Mouse (Mus musculus): ENCODE measurements around the gene Rnase4. TPM values are rescaled to one million over a fixed set of nuclear protein-coding genes. Genes with fewer than 3 reads are reported as not detected.

Rnase4 gene
- polyA plus RNA-seq, 1 experiment, result 0.03 TPM

DNA sequence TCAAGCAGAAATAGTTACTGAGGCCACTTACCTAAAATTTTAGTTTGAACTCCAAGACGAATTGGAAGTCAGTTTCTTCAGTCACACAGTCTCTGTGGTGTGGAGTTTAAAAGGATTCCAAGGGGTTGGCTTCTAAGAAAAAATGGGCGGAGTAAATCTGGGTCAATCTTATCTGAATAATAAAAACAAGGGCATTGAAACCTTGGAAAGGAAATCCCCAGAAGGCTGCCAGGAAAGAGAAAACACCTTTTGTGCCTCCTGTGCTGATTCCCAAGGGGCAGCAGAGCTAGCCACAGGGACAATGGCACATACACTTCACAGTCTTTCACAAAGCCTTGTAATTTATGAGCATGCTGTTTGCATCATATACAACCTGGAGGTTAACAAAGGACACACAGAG is 55.8 kb downstream of the Rnase4 start, which contains the start of gene Rnase1:
Rnase1 (minus strand) TSS at position 101 of the 400 bp plus-strand sequence.
- Histone ChIP-seq H3K9me3 (ENCODE audit: control insufficient read depth, low read length) (no peaks in the 10 kb centered on the region), H3K27me3 (ENCODE audit: control insufficient read depth) (no peaks in the 10 kb centered on the region), H3K4me3 (replicated peaks) (no peak within 1 kb of the TSS), H3K4me1 (ENCODE audit: control insufficient read depth) (peaks cover 93% of the 10 kb centered on the region), H3K36me3 (ENCODE audit: control insufficient read depth) (peaks cover 4% of the 10 kb centered on the region; the same call in 1 of the 2 replicates)
- TF ChIP-seq TAL1 (IDR thresholded peaks at IDR 0.05; ENCODE audit: low read length) (no peak), GATA1 (IDR thresholded peaks at IDR 0.05; ENCODE audit: low read length) (no peak)

- H3K27me3 ChIP-seq (ENCODE audit: control insufficient read depth), result no peaks in the 10 kb centered on the region
- H3K4me3 ChIP-seq (replicated peaks), result no peak overlapping the region
- peaks cover 4% of the 10 kb centered on the region; the same call in 1 of the 2 replicates for H3K36me3 ChIP-seq (ENCODE audit: control insufficient read depth)
- no peak for TF ChIP-seq TAL1 (IDR thresholded peaks at IDR 0.05; ENCODE audit: low read length)
- H3K4me1 ChIP-seq (ENCODE audit: control insufficient read depth), result peaks cover 91% of the 10 kb centered on the region
- H3K9me3 ChIP-seq (ENCODE audit: control insufficient read depth, low read length), result no peaks in the 10 kb centered on the region
Observed at GRCm38 (mm10) chr14:51148006-51148405, 57.1 kb downstream of the Rnase4 start.

DNA sequence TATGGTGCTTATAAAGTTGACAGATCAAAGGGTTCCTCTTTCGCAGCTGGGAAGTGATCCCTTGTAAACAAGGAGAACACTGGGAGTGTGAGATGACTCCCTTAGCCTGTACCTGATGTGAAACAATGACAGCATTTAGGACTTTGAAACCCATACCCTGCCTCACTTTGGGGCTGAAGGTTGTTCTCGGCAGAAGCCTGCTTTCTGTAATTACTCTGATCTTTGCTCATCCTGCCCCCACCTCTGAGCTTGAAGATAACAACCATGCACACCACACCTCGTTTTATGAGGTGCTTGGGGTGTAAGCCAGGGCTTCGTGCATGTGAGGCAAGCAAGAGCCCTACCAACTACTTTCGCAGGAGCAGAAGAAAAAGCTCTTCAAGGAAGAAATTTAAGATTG is 58.3 kb downstream of the Rnase4 start:
- TF ChIP-seq GATA1 (IDR thresholded peaks at IDR 0.05; ENCODE audit: low read length) (peak; percentile 59), TAL1 (IDR thresholded peaks at IDR 0.05; ENCODE audit: low read length) (no peak)
- H3K4me1 ChIP-seq (ENCODE audit: control insufficient read depth), result peaks cover 85% of the 10 kb centered on the region
- no peaks in the 10 kb centered on the region for H3K9me3 ChIP-seq (ENCODE audit: control insufficient read depth, low read length)
- peaks cover 4% of the 10 kb centered on the region; the same call in 1 of the 2 replicates for H3K36me3 ChIP-seq (ENCODE audit: control insufficient read depth)
- H3K27me3 ChIP-seq (ENCODE audit: control insufficient read depth), result no peaks in the 10 kb centered on the region
- peak overlapping the region; percentile 9 for H3K4me3 ChIP-seq (replicated peaks)

GRCm38 (mm10) chr14:51150206-51150831 is 59.4 kb downstream of the Rnase4 start:
- H3K9me3 ChIP-seq (ENCODE audit: control insufficient read depth, low read length), result no peaks in the 10 kb centered on the region
- peaks cover 74% of the 10 kb centered on the region for H3K4me1 ChIP-seq (ENCODE audit: control insufficient read depth)
- H3K4me3 ChIP-seq (replicated peaks), result peak overlapping the region; percentile 32
- TF ChIP-seq GATA1 (IDR thresholded peaks at IDR 0.05; ENCODE audit: low read length) (peak; percentile 76), TAL1 (IDR thresholded peaks at IDR 0.05; ENCODE audit: low read length) (peak; percentile 58)
- H3K27me3 ChIP-seq (ENCODE audit: control insufficient read depth), result no peaks in the 10 kb centered on the region
- peaks cover 3% of the 10 kb centered on the region; the same call in 1 of the 2 replicates for H3K36me3 ChIP-seq (ENCODE audit: control insufficient read depth)

DNA sequence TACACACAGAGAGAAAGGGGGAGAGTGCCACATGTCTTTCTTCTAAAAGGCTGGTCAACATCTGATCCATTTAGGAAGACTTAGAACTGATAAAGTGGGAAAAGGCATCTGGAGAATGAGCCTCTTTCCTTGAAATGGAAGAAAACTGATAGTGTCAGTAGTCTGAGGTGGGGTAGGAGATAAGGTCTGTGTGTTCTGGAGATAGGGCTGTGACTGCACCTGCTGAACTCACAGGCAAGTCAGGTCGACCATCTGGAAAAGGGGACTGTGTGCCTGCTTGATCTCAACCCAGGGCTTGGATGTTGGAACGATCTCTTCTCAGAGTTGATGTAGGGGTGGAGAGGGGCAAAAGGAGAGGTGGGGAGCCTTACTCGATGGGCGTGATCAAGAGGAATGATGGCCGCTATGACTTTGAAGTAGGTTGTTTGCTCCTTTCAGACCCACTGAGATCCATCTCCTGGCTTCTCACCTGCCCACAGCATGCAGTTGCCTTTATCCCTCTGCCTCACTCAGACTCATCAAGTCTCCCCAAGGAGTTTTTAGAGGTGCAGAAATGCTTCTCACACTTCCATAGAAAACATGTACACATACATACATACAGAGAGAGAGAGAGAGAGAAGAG is 61.5 kb downstream of the Rnase4 start:
- peaks cover 61% of the 10 kb centered on the region for H3K4me1 ChIP-seq (ENCODE audit: control insufficient read depth)

More for the DNA sequence above, 61.5 kb downstream of the Rnase4 start:
- no peaks in the 10 kb centered on the region for H3K27me3 ChIP-seq (ENCODE audit: control insufficient read depth)
- TF ChIP-seq TAL1 (IDR thresholded peaks at IDR 0.05; ENCODE audit: low read length), result peak; percentile 57
- TF ChIP-seq GATA1 (IDR thresholded peaks at IDR 0.05; ENCODE audit: low read length), result peak; percentile 70
- no peak overlapping the region for H3K4me3 ChIP-seq (replicated peaks)
- no peaks in the 10 kb centered on the region; the same call in 1 of the 2 replicates for H3K36me3 ChIP-seq (ENCODE audit: control insufficient read depth)
- H3K9me3 ChIP-seq (ENCODE audit: control insufficient read depth, low read length), result no peaks in the 10 kb centered on the region

Other genes with a start within 250 kb of the Rnase4 start
- 0.05 TPM in 1 of 2 replicates, not detected in the other for gene Tep1, start 220.5 kb upstream of the Rnase4 start, polyA plus RNA-seq (2012)
- gene Klhl33, start 193.6 kb upstream of the Rnase4 start, polyA plus RNA-seq (2012), result not detected in 2 replicates
- 1.4 and 1.5 TPM in 2 replicates for gene Osgep, start 166.2 kb upstream of the Rnase4 start, polyA plus RNA-seq (2012)
- gene Apex1, start 166.1 kb upstream of the Rnase4 start, polyA plus RNA-seq (2012), result 3.3 and 3.7 TPM in 2 replicates
- gene Pip4p1, start 160.2 kb upstream of the Rnase4 start, polyA plus RNA-seq (2012), result 6.3 and 8.9 TPM in 2 replicates
- 0.20 and 0.22 TPM in 2 replicates for gene Pnp, start 160.0 kb upstream of the Rnase4 start, polyA plus RNA-seq (2012)
- gene Gm49342, start 146.6 kb upstream of the Rnase4 start, polyA plus RNA-seq (2012), result not detected in 2 replicates
- not detected in 2 replicates for gene Pnp2, start 135.1 kb upstream of the Rnase4 start, polyA plus RNA-seq (2012)
- not detected in 2 replicates for gene Rnase10, start 83.3 kb upstream of the Rnase4 start, polyA plus RNA-seq (2012)
- not detected in 2 replicates for gene Rnase9, start 49.2 kb upstream of the Rnase4 start, polyA plus RNA-seq (2012)
- gene Rnase11, start 40.9 kb upstream of the Rnase4 start, polyA plus RNA-seq (2012), result not detected in 2 replicates
- gene Rnase12, start 33.4 kb upstream of the Rnase4 start, polyA plus RNA-seq (2012), result not detected in 2 replicates
- gene Olfr750, start 16.6 kb upstream of the Rnase4 start, polyA plus RNA-seq (2012), result not detected in 2 replicates
- gene Ang, start 73 bp downstream of the Rnase4 start, polyA plus RNA-seq (2012), result not detected in 2 replicates
- gene Eddm3b, start 23.3 kb downstream of the Rnase4 start, polyA plus RNA-seq (2012), result not detected in 2 replicates
- gene Rnase6, start 32.8 kb downstream of the Rnase4 start, polyA plus RNA-seq (2012), result 0.09 and 0.10 TPM in 2 replicates
- gene Rnase1, start 55.7 kb downstream of the Rnase4 start, polyA plus RNA-seq (2012), result not detected in 2 replicates
- not detected in 2 replicates for gene Rnase2b, start 71.2 kb downstream of the Rnase4 start, polyA plus RNA-seq (2012)
- gene Ang2, start 108.1 kb downstream of the Rnase4 start, polyA plus RNA-seq (2012), result not detected in 2 replicates
- not detected in 2 replicates for gene Ear14, start 112.3 kb downstream of the Rnase4 start, polyA plus RNA-seq (2012)
- gene Rnase2a, start 165.0 kb downstream of the Rnase4 start, polyA plus RNA-seq (2012), result not detected in 2 replicates

Measured in erythroblast, embryonic 14.5 days (primary cell).